13 mouse cellular contexts compared by ENCODE assay signal in the genomic region with DNA sequence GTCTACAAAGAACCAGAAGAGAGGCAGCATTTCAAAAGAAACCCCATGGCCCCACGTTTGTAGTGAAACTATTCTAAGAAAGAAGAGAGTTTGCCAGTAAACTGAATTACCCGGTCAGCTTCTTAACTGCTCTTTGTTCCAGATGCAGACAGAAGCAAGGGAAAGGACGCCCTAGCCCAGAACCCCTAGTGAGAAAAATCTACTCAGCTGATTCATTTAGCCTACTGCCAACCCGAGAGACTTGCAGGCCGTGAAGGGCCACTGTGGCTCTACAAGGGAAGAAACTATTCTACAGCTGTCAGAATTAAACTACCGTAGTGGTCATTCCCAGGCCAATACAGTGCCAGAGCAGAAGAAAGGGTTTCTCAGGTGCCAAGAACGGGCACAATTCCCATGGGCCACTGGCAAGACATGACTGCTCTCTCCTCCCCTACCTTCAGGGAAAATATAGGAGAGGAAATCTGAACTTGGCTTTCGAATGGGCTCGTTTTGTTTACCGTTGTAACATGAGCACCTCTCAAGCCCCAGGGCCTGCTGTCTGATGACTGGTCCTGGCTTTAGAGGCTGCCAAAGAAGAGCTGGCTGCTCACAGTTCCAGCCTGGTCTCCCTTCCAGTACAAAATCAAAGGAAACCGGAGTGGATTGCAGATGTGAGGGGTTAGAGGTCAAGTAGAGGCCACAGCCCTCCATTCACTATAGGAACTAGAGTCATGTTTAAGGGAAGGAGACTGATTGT.
DNase-seq lines count a peak whose midpoint lies in the region; ATAC-seq and TF ChIP-seq lines count a peak whose summit lies in the region.
"Had no signal": no experiment of that assay in that cellular context is flagged by ENCODE, and none has a peak within 500 bp of the region (broad histone marks: within the 10 kb centered on the region; RNA-seq: fewer than 3 reads in every experiment).

No protein-coding gene starts in this region.

- TF ChIP-seq EP300 in heart, adult 2 months (IDR thresholded peaks at IDR 0.05; ENCODE audit: insufficient read depth, low read depth, low read length) = no peak

- 43% methylated on average over 11 of the region's 11 CpGs for WGBS in heart, embryonic 10.5 days
- WGBS in lung, embryonic 15.5 days = 26% methylated on average over 11 of the region's 11 CpGs
- 58% methylated on average over 11 of the region's 11 CpGs for WGBS in heart, adult 2 months

- intact Hi-C loops in heart, adult 2 months (cut with DNase I) = no loop called here
- intact Hi-C loops in left cerebral cortex, postnatal 10 days (cut with DNase I) = no loop called here

- ATAC-seq in lung, embryonic 15.5 days (ENCODE audit: borderline replicate concordance, extremely low read depth, low FRiP score, low TSS enrichment) = peak; percentile 55
- ATAC-seq in megakaryocyte-erythroid progenitor cell, adult 5-6 weeks (replicated peaks; ENCODE audit: low FRiP score, low TSS enrichment, poor library complexity, severe bottlenecking) = no peak
- ATAC-seq: activated CD4-positive, CD25-positive, alpha-beta regulatory T cell, adult 4 months; CD4-positive, CD25-positive, alpha-beta regulatory T cell, adult 4 months had no signal

- no peak for DNase-seq in heart, embryonic 10.5 days (ENCODE audit: low spot score)
- no peak for DNase-seq in heart, adult 18-20 months
- peak; percentile 85 for DNase-seq in NIH3T3 (ENCODE audit: low read depth)
- peak; percentile 37 for DNase-seq in fat pad, adult 2 months (ENCODE audit: extremely low read depth, low read depth, low spot score)
- DNase-seq in heart, adult 2 months = no peak
- DNase-seq in left cerebral cortex, postnatal 10 days (ENCODE audit: extremely low spot score in 1 of 2, low spot score in 2 of 2) = no peak
- DNase-seq: cerebellum, adult 8-10 months; kidney, postnatal 14 days had no signal

- peaks cover 22% of the 10 kb centered on the region for H3K4me1 ChIP-seq in heart, embryonic 10.5 days
- peaks cover 11% of the 10 kb centered on the region for H3K4me1 ChIP-seq in lung, embryonic 15.5 days
- no peaks in the 10 kb centered on the region for H3K4me1 ChIP-seq in heart, adult 2 months (ENCODE audit: control insufficient read depth, insufficient read depth, low read length)

- no peaks in the 10 kb centered on the region for H3K9me3 ChIP-seq in heart, embryonic 10.5 days
- H3K9me3 ChIP-seq in lung, embryonic 15.5 days = no peaks in the 10 kb centered on the region
- H3K9me3 ChIP-seq: neural tube, embryonic 13.5 days had no signal

- no peaks in the 10 kb centered on the region for H3K27me3 ChIP-seq in heart, embryonic 10.5 days (ENCODE audit: insufficient read depth, poor library complexity, severe bottlenecking)
- no peaks in the 10 kb centered on the region for H3K27me3 ChIP-seq in lung, embryonic 15.5 days
- no peaks in the 10 kb centered on the region for H3K27me3 ChIP-seq in heart, adult 2 months (ENCODE audit: control insufficient read depth, insufficient read depth, low read length)
- H3K27me3 ChIP-seq: neural tube, embryonic 13.5 days had no signal

- no peak overlapping the region for H3K9ac ChIP-seq in lung, embryonic 15.5 days
- no peak overlapping the region for H3K9ac ChIP-seq in heart, adult 2 months (ENCODE audit: low read depth, low read length)
- H3K9ac ChIP-seq: neural tube, embryonic 13.5 days had no signal

- H3K27ac ChIP-seq in heart, embryonic 10.5 days = peak overlapping the region; percentile 7
- peak overlapping the region; percentile 48 for H3K27ac ChIP-seq in lung, embryonic 15.5 days
- H3K27ac ChIP-seq in heart, adult 2 months = no peak overlapping the region
- H3K27ac ChIP-seq: neural tube, embryonic 13.5 days had no signal

- no peak overlapping the region for H3K4me3 ChIP-seq in heart, embryonic 10.5 days
- no peak overlapping the region for H3K4me3 ChIP-seq in lung, embryonic 15.5 days
- no peak overlapping the region for H3K4me3 ChIP-seq in heart, adult 2 months
- H3K4me3 ChIP-seq: neural tube, embryonic 13.5 days had no signal

- H3K79me2 ChIP-seq in heart, adult 2 months (replicated peaks; ENCODE audit: control insufficient read depth, insufficient read depth, low read length) = no peaks in the 10 kb centered on the region

- no peak overlapping the region for H3K4me2 ChIP-seq in lung, embryonic 15.5 days
- H3K4me2 ChIP-seq: neural tube, embryonic 13.5 days had no signal

- no peaks in the 10 kb centered on the region for H3K36me3 ChIP-seq in heart, embryonic 10.5 days
- no peaks in the 10 kb centered on the region for H3K36me3 ChIP-seq in lung, embryonic 15.5 days
- H3K36me3 ChIP-seq in heart, adult 2 months (ENCODE audit: control insufficient read depth, insufficient read depth, low read length) = no peaks in the 10 kb centered on the region
- H3K36me3 ChIP-seq: neural tube, embryonic 13.5 days had no signal

- no peak for TF ChIP-seq POLR2A in heart, adult 2 months (IDR thresholded peaks at IDR 0.05; ENCODE audit: insufficient read depth, low read depth, low read length)

- TF ChIP-seq CTCF in heart, adult 2 months (IDR thresholded peaks at IDR 0.05) = no peak

Comparison
In these comparisons a context has a peak if more than half of its experiments do, and no peak if none do; other contexts are left out.
1. DNase-seq: peak in NIH3T3 (single experiment) and fat pad, adult 2 months (single experiment); none in heart, embryonic 10.5 days (single experiment), heart, adult 18-20 months (0 of 2), heart, adult 2 months (0 of 2) and left cerebral cortex, postnatal 10 days (0 of 2).